Mouse (Mus musculus) G1E (cell line): Measurements from ENCODE around the gene Mob3c. TPM values are rescaled to one million over a fixed set of nuclear protein-coding genes. Genes with fewer than 3 reads are reported as not detected.

Experiments
- ATAC-seq: 2 replicates; pipeline ENCODE4 v1.8.0; 2016; ENCODE audit warnings: mild to moderate bottlenecking; ENCODE audit not compliant: insufficient number of reproducible peaks, poor library complexity, low FRiP score, severe bottlenecking; ENCODE audit errors: extremely low read depth
- DNase-seq: peaks from one replicate; pipeline ENCODE4 v3.0.0; 2012; ENCODE audit warnings: low spot score
- H3K27me3 ChIP-seq: 2 replicates; pipeline ENCODE4 v1.6.1; 2012; ENCODE audit warnings: mild to moderate bottlenecking, low read length, inconsistent platforms; ENCODE audit not compliant: insufficient read depth
- H3K36me3 ChIP-seq: replicated peaks from 2 replicates; pipeline ENCODE3; 2012; ENCODE audit warnings: mild to moderate bottlenecking, inconsistent platforms
- H3K4me1 ChIP-seq: 2 replicates; pipeline ENCODE4 v1.6.1; 2012; ENCODE audit warnings: low read depth, low read length, inconsistent platforms, mixed read lengths; ENCODE audit not compliant: insufficient read depth
- H3K4me3 ChIP-seq: 2 replicates; pipeline ENCODE4 v1.5.1; 2012; ENCODE audit warnings: low read depth, mild to moderate bottlenecking, inconsistent platforms, low read length, moderate library complexity, mixed read lengths
- H3K9me3 ChIP-seq: replicated peaks from 2 replicates; pipeline ENCODE4 v1.6.1; 2012; ENCODE audit warnings: inconsistent platforms
- CTCF ChIP-seq: IDR thresholded peaks from 2 replicates; pipeline ENCODE4 v1.5.1; 2012; ENCODE audit warnings: low read depth, low read length, inconsistent platforms, mixed read lengths
- GATA1 ChIP-seq: IDR thresholded peaks from 2 replicates; pipeline ENCODE4 v1.6.1; 2012; ENCODE audit warnings: borderline replicate concordance, low read length, inconsistent platforms, mixed read lengths
- GATA2 ChIP-seq: IDR thresholded peaks from 2 replicates; pipeline ENCODE4 v1.6.1; 2012; ENCODE audit warnings: low read depth, low read length, inconsistent platforms, borderline replicate concordance
- POLR2AphosphoS5 ChIP-seq: IDR thresholded peaks from 2 replicates; pipeline ENCODE4 v1.6.1; 2012; ENCODE audit warnings: low read depth, low read length, inconsistent platforms; ENCODE audit not compliant: insufficient replicate concordance
- TAL1 ChIP-seq: conservative IDR thresholded peaks from 2 replicates; pipeline ENCODE4 v1.6.1; 2012; ENCODE audit warnings: low read depth, low read length, inconsistent platforms, mixed read lengths
- polyA plus RNA-seq: library from polyadenylated mRNA; stranded (reverse); fragments of >175 nt; gene quantifications from 2 replicates; pipeline ENCODE4 v1.2.3, GENCODE M21; 2012
- total RNA-seq, 2 experiments: library from RNA; stranded (forward) in 1 of 2; stranded (reverse) in 1 of 2; fragments of 200-1000 nt in 1 of 2; fragments of >200 nt in 1 of 2; fragmentation: Nextera tagmentation in 1 of 2; gene quantifications; 2 replicates each; pipeline ENCODE4 v1.2.3; 2014 to 2017

Gene Mob3c
- total and polyA plus RNA-seq, 3 experiments = 7.1 to 16.7 (median 7.9) TPM

DNA sequence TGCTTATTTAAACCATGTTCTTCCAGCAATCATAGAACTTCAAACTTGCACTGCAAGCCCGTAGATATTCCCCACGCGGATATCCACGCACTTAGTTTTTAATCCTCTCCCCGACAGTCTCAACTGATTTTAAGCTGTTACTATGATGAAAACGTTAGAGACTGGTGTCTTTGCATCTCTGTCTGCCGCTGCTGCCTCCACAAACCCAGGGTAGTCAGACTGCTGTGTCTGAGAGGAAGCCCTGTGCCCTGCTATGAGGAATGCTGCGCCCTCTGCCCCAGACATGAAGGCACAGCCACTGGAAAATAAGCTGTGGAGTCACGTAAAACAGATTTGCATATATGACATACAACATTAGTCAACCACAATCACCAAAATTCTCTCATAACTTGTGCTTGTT, 50.9 kb downstream of the Mob3c start:
- no peak for ATAC-seq
- DNase-seq = no peak
- no peak for TF ChIP-seq POLR2AphosphoS5
- no peak for TF ChIP-seq GATA1
- no peak for TF ChIP-seq CTCF
- TF ChIP-seq GATA2 = no peak
- TF ChIP-seq TAL1 = no peak
- no peaks in the 10 kb centered on the region for H3K4me1 ChIP-seq
- H3K36me3 ChIP-seq = peaks cover 59% of the 10 kb centered on the region
- peaks cover 2% of the 10 kb centered on the region; the same call in 1 of the 2 replicates for H3K27me3 ChIP-seq
- no peaks in the 10 kb centered on the region for H3K9me3 ChIP-seq
- H3K4me3 ChIP-seq = no peak overlapping the region

DNA sequence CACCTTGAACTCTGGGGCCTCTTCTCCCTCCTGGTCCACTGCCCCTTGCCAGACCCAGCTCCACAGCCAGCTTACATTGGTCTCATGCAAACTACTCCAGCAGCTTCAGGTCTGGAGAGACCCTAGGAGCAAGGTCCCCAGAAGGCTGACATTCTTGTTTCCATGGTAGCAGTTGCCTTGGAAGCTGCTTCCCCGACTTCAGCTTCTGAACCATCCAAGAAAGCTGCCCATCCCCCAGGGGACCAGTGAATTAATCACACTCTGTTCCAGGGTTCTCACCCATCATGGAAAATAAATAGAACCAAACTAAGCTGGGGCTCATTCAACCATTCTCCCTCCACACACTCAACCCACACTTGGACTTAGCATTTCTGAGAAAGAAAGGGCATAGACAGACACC, 53.3 kb downstream of the Mob3c start:
- TF ChIP-seq GATA2 = no peak
- no peak for TF ChIP-seq TAL1
- TF ChIP-seq POLR2AphosphoS5 = no peak
- TF ChIP-seq GATA1 = no peak
- no peak for TF ChIP-seq CTCF
- Histone ChIP-seq H3K4me1 (no peaks in the 10 kb centered on the region), H3K4me3 (no peak overlapping the region), H3K36me3 (peaks cover 35% of the 10 kb centered on the region), H3K27me3 (peaks cover 11% of the 10 kb centered on the region; the same call in 1 of the 2 replicates), H3K9me3 (no peaks in the 10 kb centered on the region)
- ATAC-seq = no peak
- DNase-seq = no peak

DNA sequence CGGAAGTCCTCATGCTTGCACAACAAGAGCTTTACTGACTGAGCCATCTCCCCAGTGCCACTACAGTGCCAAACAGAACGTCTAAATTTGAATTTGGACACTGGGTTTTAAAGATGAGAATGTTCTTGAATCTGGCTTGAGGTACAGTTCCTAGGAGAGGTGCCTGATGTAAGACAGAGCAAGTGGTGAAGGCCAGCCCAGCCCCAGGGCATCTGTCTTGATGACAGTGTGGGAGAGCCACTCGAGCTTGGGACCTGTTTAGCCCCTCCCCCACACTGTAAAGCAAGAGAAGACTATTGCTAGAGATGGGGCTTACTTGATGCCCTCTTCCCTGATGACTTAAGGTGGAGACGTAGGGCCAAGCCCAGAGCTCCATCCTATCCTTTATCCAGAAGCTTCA, 54.3 kb downstream of the Mob3c start:
- DNase-seq (no peak), ATAC-seq (no peak)
- no peak overlapping the region for H3K4me3 ChIP-seq
- no peaks in the 10 kb centered on the region for H3K9me3 ChIP-seq
- peaks cover 11% of the 10 kb centered on the region; the same call in 1 of the 2 replicates for H3K27me3 ChIP-seq
- peaks cover 25% of the 10 kb centered on the region for H3K36me3 ChIP-seq
- no peaks in the 10 kb centered on the region for H3K4me1 ChIP-seq
- TF ChIP-seq GATA2 = no peak
- TF ChIP-seq POLR2AphosphoS5 = no peak
- TF ChIP-seq GATA1 = no peak
- no peak for TF ChIP-seq CTCF
- TF ChIP-seq TAL1 = no peak

DNA sequence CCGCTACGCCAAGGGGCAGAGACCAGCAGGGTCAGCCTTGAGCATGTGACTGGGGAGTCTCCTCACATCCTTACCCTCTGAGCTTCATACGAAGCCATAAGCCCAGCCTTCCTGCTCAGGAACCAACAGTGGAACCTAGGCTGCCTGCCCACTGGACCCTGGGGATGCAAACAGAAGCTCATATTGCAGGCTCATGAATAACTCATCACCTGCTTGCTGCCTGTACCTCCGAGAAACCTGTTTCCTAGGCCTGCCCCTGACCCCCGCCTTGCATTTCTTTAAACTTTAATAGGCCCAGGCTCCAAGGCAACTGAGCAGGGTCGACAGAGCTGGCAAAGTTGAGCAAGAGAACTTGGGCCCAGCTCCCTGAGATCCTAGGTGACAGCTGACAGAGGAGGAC, 56.1 kb downstream of the Mob3c start, which contains the start of gene Kncn:
Gene Kncn, plus strand, starts transcription at position 379 of the 400 bp plus-strand sequence.
- H3K9me3 ChIP-seq = no peaks in the 10 kb centered on the region
- ATAC-seq (no peak), DNase-seq (no peak)
- TF ChIP-seq GATA1 = no peak
- no peak for TF ChIP-seq POLR2AphosphoS5
- no peak for TF ChIP-seq CTCF
- no peak for TF ChIP-seq GATA2
- no peak for TF ChIP-seq TAL1
- H3K27me3 ChIP-seq = peaks cover 14% of the 10 kb centered on the region
- peaks cover 8% of the 10 kb centered on the region for H3K36me3 ChIP-seq
- no peaks in the 10 kb centered on the region for H3K4me1 ChIP-seq
- H3K4me3 ChIP-seq = no peak within 1 kb of the TSS

Other genes with a start within 250 kb of the Mob3c start
- not detected in 2 replicates for gene Cyp4a32, start 227.1 kb upstream of the Mob3c start, total RNA-seq (2014; fragmentation: Nextera tagmentation)
- 0.22 TPM in 1 of 2 replicates, not detected in the other for gene Cyp4a32, start 227.1 kb upstream of the Mob3c start, total RNA-seq (2017)
- not detected in 2 replicates for gene Cyp4a32, start 227.1 kb upstream of the Mob3c start, polyA plus RNA-seq
- not detected in 2 replicates for gene Cyp4b1, start 180.4 kb upstream of the Mob3c start, total RNA-seq (2014; fragmentation: Nextera tagmentation)
- not detected in 2 replicates for gene Cyp4b1, start 180.4 kb upstream of the Mob3c start, total RNA-seq (2017)
- gene Cyp4b1, start 180.4 kb upstream of the Mob3c start, polyA plus RNA-seq = not detected in 2 replicates
- gene Efcab14, start 90.3 kb upstream of the Mob3c start, total RNA-seq (2014; fragmentation: Nextera tagmentation) = 113 and 146 TPM in 2 replicates
- gene Efcab14, start 90.3 kb upstream of the Mob3c start, total RNA-seq (2017) = 27.2 and 32.8 TPM in 2 replicates
- gene Efcab14, start 90.3 kb upstream of the Mob3c start, polyA plus RNA-seq = 14.2 and 18.6 TPM in 2 replicates
- not detected in 2 replicates for gene Tex38, start 47.1 kb upstream of the Mob3c start, total RNA-seq (2014; fragmentation: Nextera tagmentation)
- gene Tex38, start 47.1 kb upstream of the Mob3c start, total RNA-seq (2017) = 0.23 TPM in 1 of 2 replicates, not detected in the other
- gene Tex38, start 47.1 kb upstream of the Mob3c start, polyA plus RNA-seq = not detected in 2 replicates
- 26.9 and 32.3 TPM in 2 replicates for gene Atpaf1, start 43.3 kb upstream of the Mob3c start, total RNA-seq (2014; fragmentation: Nextera tagmentation)
- gene Atpaf1, start 43.3 kb upstream of the Mob3c start, total RNA-seq (2017) = 10.4 and 13.5 TPM in 2 replicates
- gene Atpaf1, start 43.3 kb upstream of the Mob3c start, polyA plus RNA-seq = 11.1 and 13.3 TPM in 2 replicates
- gene Mknk1, start 11.1 kb downstream of the Mob3c start, total RNA-seq (2014; fragmentation: Nextera tagmentation) = 78.5 and 86.9 TPM in 2 replicates
- gene Mknk1, start 11.1 kb downstream of the Mob3c start, total RNA-seq (2017) = 78.7 and 111 TPM in 2 replicates
- 34.9 and 39.8 TPM in 2 replicates for gene Mknk1, start 11.1 kb downstream of the Mob3c start, polyA plus RNA-seq
- not detected in 2 replicates for gene Kncn, start 56.3 kb downstream of the Mob3c start, total RNA-seq (2014; fragmentation: Nextera tagmentation)
- not detected in 2 replicates for gene Kncn, start 56.3 kb downstream of the Mob3c start, total RNA-seq (2017)
- not detected in 2 replicates for gene Kncn, start 56.3 kb downstream of the Mob3c start, polyA plus RNA-seq
- not detected in 2 replicates for gene 6430628N08Rik, start 62.6 kb downstream of the Mob3c start, total RNA-seq (2014; fragmentation: Nextera tagmentation)
- not detected in 2 replicates for gene 6430628N08Rik, start 62.6 kb downstream of the Mob3c start, total RNA-seq (2017)
- not detected in 2 replicates for gene 6430628N08Rik, start 62.6 kb downstream of the Mob3c start, polyA plus RNA-seq
- gene Dmbx1, start 111.8 kb downstream of the Mob3c start, total RNA-seq (2014; fragmentation: Nextera tagmentation) = not detected in 2 replicates
- gene Dmbx1, start 111.8 kb downstream of the Mob3c start, total RNA-seq (2017) = 0.06 and 0.11 TPM in 2 replicates
- gene Dmbx1, start 111.8 kb downstream of the Mob3c start, polyA plus RNA-seq = 0.01 TPM in 1 of 2 replicates, not detected in the other
- 0.73 and 1.7 TPM in 2 replicates for gene Faah, start 189.8 kb downstream of the Mob3c start, total RNA-seq (2014; fragmentation: Nextera tagmentation)
- gene Faah, start 189.8 kb downstream of the Mob3c start, total RNA-seq (2017) = 1.0 and 1.4 TPM in 2 replicates
- gene Faah, start 189.8 kb downstream of the Mob3c start, polyA plus RNA-seq = 0.46 and 0.78 TPM in 2 replicates
- gene Nsun4, start 225.8 kb downstream of the Mob3c start, total RNA-seq (2014; fragmentation: Nextera tagmentation) = 11.7 and 25.6 TPM in 2 replicates
- gene Nsun4, start 225.8 kb downstream of the Mob3c start, total RNA-seq (2017) = 13.6 and 14.6 TPM in 2 replicates
- 0.31 and 0.32 TPM in 2 replicates for gene Nsun4, start 225.8 kb downstream of the Mob3c start, polyA plus RNA-seq
- 103 and 132 TPM in 2 replicates for gene Uqcrh, start 247.0 kb downstream of the Mob3c start, total RNA-seq (2014; fragmentation: Nextera tagmentation)
- gene Uqcrh, start 247.0 kb downstream of the Mob3c start, total RNA-seq (2017) = 455 and 620 TPM in 2 replicates
- 31.1 and 31.2 TPM in 2 replicates for gene Uqcrh, start 247.0 kb downstream of the Mob3c start, polyA plus RNA-seq
- gene Lrrc41, start 247.2 kb downstream of the Mob3c start, total RNA-seq (2014; fragmentation: Nextera tagmentation) = 89.0 and 109 TPM in 2 replicates
- 44.9 and 49.4 TPM in 2 replicates for gene Lrrc41, start 247.2 kb downstream of the Mob3c start, total RNA-seq (2017)
- 36.3 and 55.8 TPM in 2 replicates for gene Lrrc41, start 247.2 kb downstream of the Mob3c start, polyA plus RNA-seq